In genomic region chr4:137357517-137358254, GRCm38 (mm10) we compare ENCODE assay signal across 7 mouse cellular contexts. TPM values are rescaled to one million over a fixed set of nuclear protein-coding genes. Genes with fewer than 3 reads are reported as not detected.
DNase-seq lines count a peak whose midpoint lies in the region; ATAC-seq and TF ChIP-seq lines count a peak whose summit lies in the region.

Cdc42 (minus strand) TSS chr4:137357720.

- no peaks in the 10 kb centered on the region; the same call in 1 of the 2 replicates for H3K36me3 ChIP-seq in embryonic facial prominence, embryonic 10.5 days (replicated peaks)
- H3K36me3 ChIP-seq in intestine, postnatal 0 days (ENCODE audit: control insufficient read depth, insufficient read depth) = no peaks in the 10 kb centered on the region
- no peaks in the 10 kb centered on the region for H3K36me3 ChIP-seq in midbrain, embryonic 12.5 days
- no peaks in the 10 kb centered on the region for H3K36me3 ChIP-seq in small intestine, adult 2 months (ENCODE audit: control insufficient read depth, insufficient read depth, low read length)

- H3K9ac ChIP-seq in intestine, postnatal 0 days (ENCODE audit: low read depth, low read length) = peak within 1 kb of the TSS; percentile 100
- H3K9ac ChIP-seq in midbrain, embryonic 12.5 days (replicated peaks) = peak within 1 kb of the TSS; percentile 99

- peak within 1 kb of the TSS; percentile 97 for H3K4me3 ChIP-seq in embryonic facial prominence, embryonic 10.5 days
- H3K4me3 ChIP-seq in intestine, postnatal 0 days (ENCODE audit: low read depth, low read length) = peak within 1 kb of the TSS; percentile 98
- H3K4me3 ChIP-seq in midbrain, embryonic 12.5 days = peak within 1 kb of the TSS; percentile 98
- peak within 1 kb of the TSS; percentile 100 for H3K4me3 ChIP-seq in small intestine, adult 2 months (ENCODE audit: low read depth, low read length)

- H3K4me2 ChIP-seq in intestine, postnatal 0 days (replicated peaks; ENCODE audit: low read depth) = peak within 1 kb of the TSS; percentile 64
- H3K4me2 ChIP-seq in midbrain, embryonic 12.5 days (replicated peaks) = peak within 1 kb of the TSS; percentile 77

- TF ChIP-seq POLR2A in small intestine, adult 2 months (IDR thresholded peaks at IDR 0.05; ENCODE audit: low read depth, low read length) = peak; percentile 97

- peak within 1 kb of the TSS; percentile 99 for H3K27ac ChIP-seq in embryonic facial prominence, embryonic 10.5 days (replicated peaks)
- peak within 1 kb of the TSS; percentile 99 for H3K27ac ChIP-seq in intestine, postnatal 0 days (ENCODE audit: low read depth, low read length)
- peak within 1 kb of the TSS; percentile 98 for H3K27ac ChIP-seq in midbrain, embryonic 12.5 days (replicated peaks)
- peak within 1 kb of the TSS; percentile 93 for H3K27ac ChIP-seq in small intestine, adult 2 months (ENCODE audit: insufficient read depth, low read depth, low read length)

- intact Hi-C loops in left cerebral cortex, postnatal 4 days (cut with DNase I) = no loop called here

- H3K27me3 ChIP-seq in embryonic facial prominence, embryonic 10.5 days (replicated peaks; ENCODE audit: low read depth, poor library complexity, severe bottlenecking) = no peaks in the 10 kb centered on the region; the same call in 1 of the 2 replicates
- no peaks in the 10 kb centered on the region for H3K27me3 ChIP-seq in intestine, postnatal 0 days (replicated peaks; ENCODE audit: control insufficient read depth, insufficient read depth, low read length)
- 0 out of 2 replicates have a peak, but pooled peaks cover 4% of the 10 kb centered on the region for H3K27me3 ChIP-seq in midbrain, embryonic 12.5 days
- no peaks in the 10 kb centered on the region for H3K27me3 ChIP-seq in small intestine, adult 2 months (ENCODE audit: control insufficient read depth, insufficient read depth, low read length)

- no peak for TF ChIP-seq CTCF in intestine, postnatal 0 days (IDR thresholded peaks at IDR 0.05; ENCODE audit: low read depth)
- TF ChIP-seq CTCF in small intestine, adult 2 months (IDR thresholded peaks at IDR 0.05; ENCODE audit: extremely low read depth, insufficient read length, insufficient replicate concordance, low read depth, low read length) = no peak

- peaks cover 39% of the 10 kb centered on the region for H3K4me1 ChIP-seq in embryonic facial prominence, embryonic 10.5 days
- H3K4me1 ChIP-seq in intestine, postnatal 0 days (replicated peaks; ENCODE audit: control insufficient read depth, insufficient read depth, low read length) = peaks cover 4% of the 10 kb centered on the region; the same call in 1 of the 2 replicates
- peaks cover 11% of the 10 kb centered on the region for H3K4me1 ChIP-seq in midbrain, embryonic 12.5 days
- peaks cover 5% of the 10 kb centered on the region for H3K4me1 ChIP-seq in small intestine, adult 2 months (ENCODE audit: control insufficient read depth, insufficient read depth, insufficient read length, low read length)

- DNase-seq in adrenal gland, postnatal 10 days = peak; percentile 99
- peak; percentile 99 for DNase-seq in embryonic facial prominence, embryonic 10.5 days (ENCODE audit: low spot score)
- DNase-seq in gonadal fat pad, adult 2 months (ENCODE audit: low read depth) = no peak
- peak; percentile 99 for DNase-seq in left cerebral cortex, postnatal 4 days

- WGBS in embryonic facial prominence, embryonic 10.5 days = under 1% methylated on average over 43 of the region's 44 CpGs
- WGBS in intestine, postnatal 0 days = under 1% methylated on average over 37 of the region's 44 CpGs
- 0% methylated on average over 36 of the region's 44 CpGs for whole genome bisulfite sequencing in midbrain, embryonic 12.5 days
- WGBS in small intestine, adult 2 months = under 1% methylated on average over 42 of the region's 44 CpGs

- H3K9me3 ChIP-seq in embryonic facial prominence, embryonic 10.5 days = no peaks in the 10 kb centered on the region
- no peaks in the 10 kb centered on the region for H3K9me3 ChIP-seq in intestine, postnatal 0 days (ENCODE audit: control insufficient read depth)
- no peaks in the 10 kb centered on the region for H3K9me3 ChIP-seq in midbrain, embryonic 12.5 days

- ATAC-seq in intestine, postnatal 0 days = peak; percentile 98
- peak; percentile 95 for ATAC-seq in midbrain, embryonic 12.5 days (ENCODE audit: low FRiP score, low read depth)

RNA-seq across cellular contexts. Expression of gene Cdc42, which starts in this region (rescaled TPM):
- 100 to 1,000 TPM; 348 to 351 TPM for total RNA-seq in adrenal gland, postnatal 10 days (2021)
- polyA plus RNA-seq in embryonic facial prominence, embryonic 10.5 days (2016; fragmentation: Nextera tagmentation; extraction: Ambion mirVana) = 568 and 585 TPM in 2 replicates
- polyA plus RNA-seq in gonadal fat pad, adult 2 months (2012; rRNA removed) = 121 and 148 TPM in 2 replicates
- polyA plus RNA-seq in intestine, postnatal 0 days (2015; fragmentation: Nextera tagmentation; extraction: Ambion mirVana) = 461 and 471 TPM in 2 replicates
- total RNA-seq in left cerebral cortex, postnatal 4 days (2021) = 100 to 1,000 TPM; 568 to 579 TPM
- polyA plus RNA-seq in midbrain, embryonic 12.5 days (2016; fragmentation: Nextera tagmentation; extraction: Ambion mirVana) = 620 TPM in 2 replicates
- polyA plus RNA-seq in small intestine, adult 2 months (2012; rRNA removed) = 11.5 and 25.9 TPM in 2 replicates
